ENCODE assay signal across 16 mouse cellular contexts in genomic region chr2:93119001-93119400, GRCm38 (mm10).
DNase-seq lines count a peak whose midpoint lies in the region; ATAC-seq lines count a peak whose summit lies in the region.
"Had no signal": no experiment of that assay in that cellular context is flagged by ENCODE, and none has a peak within 500 bp of the region (broad histone marks: within the 10 kb centered on the region; RNA-seq: fewer than 3 reads in every experiment).

No protein-coding gene starts in this region.

- peaks cover 34% of the 10 kb centered on the region for H3K4me1 ChIP-seq in midbrain, embryonic 10.5 days
- H3K4me1 ChIP-seq in midbrain, embryonic 14.5 days (ENCODE audit: control insufficient read depth, insufficient read depth, low read length), result peaks cover 13% of the 10 kb centered on the region; the same call in 1 of the 2 replicates
- no peaks in the 10 kb centered on the region; the same call in 1 of the 2 replicates for H3K4me1 ChIP-seq in forebrain, embryonic 14.5 days (ENCODE audit: control insufficient read depth, insufficient read depth, low read length)
- H3K4me1 ChIP-seq: heart, embryonic 12.5 days had no signal

- no peak overlapping the region for H3K9ac ChIP-seq in midbrain, embryonic 14.5 days (replicated peaks; ENCODE audit: low read length)
- H3K9ac ChIP-seq in forebrain, embryonic 14.5 days (ENCODE audit: low read length), result no peak overlapping the region
- H3K9ac ChIP-seq: heart, embryonic 12.5 days; hindbrain, embryonic 13.5 days; liver, embryonic 13.5 days had no signal

- 0 out of 2 replicates have a peak overlapping the region, but pooled peaks have one; percentile 2 for H3K27ac ChIP-seq in midbrain, embryonic 10.5 days (replicated peaks)
- no peak overlapping the region for H3K27ac ChIP-seq in midbrain, embryonic 14.5 days (replicated peaks; ENCODE audit: low read depth, low read length)
- no peak overlapping the region for H3K27ac ChIP-seq in forebrain, embryonic 14.5 days (ENCODE audit: low read depth, low read length)
- H3K27ac ChIP-seq: gastrocnemius, adult 2 months; hindbrain, embryonic 13.5 days; liver, embryonic 13.5 days had no signal

- H3K9me3 ChIP-seq in midbrain, embryonic 10.5 days (replicated peaks), result no peaks in the 10 kb centered on the region
- H3K9me3 ChIP-seq in midbrain, embryonic 14.5 days (ENCODE audit: control insufficient read depth, low read length), result no peaks in the 10 kb centered on the region
- H3K9me3 ChIP-seq in forebrain, embryonic 14.5 days (replicated peaks; ENCODE audit: control insufficient read depth, low read length), result no peaks in the 10 kb centered on the region
- H3K9me3 ChIP-seq: heart, embryonic 12.5 days; hindbrain, embryonic 13.5 days; liver, embryonic 13.5 days had no signal

- peak; percentile 8 for DNase-seq in CD4-positive, CD25-positive, alpha-beta regulatory T cell, adult 2 months (ENCODE audit: low read depth, low spot score)
- no peak for DNase-seq in midbrain, embryonic 10.5 days (ENCODE audit: low spot score)
- no peak for DNase-seq in midbrain, embryonic 14.5 days
- DNase-seq in forebrain, embryonic 14.5 days (ENCODE audit: low spot score), result peak; percentile 52
- DNase-seq in thymus, postnatal 25 days, result peak; percentile 74
- no peak for DNase-seq in spleen, adult 18-20 months
- DNase-seq in lung, postnatal 10 days, result no peak
- DNase-seq: adrenal gland, postnatal 14 days; gastrocnemius, adult 2 months; kidney, adult 8-10 months; liver, embryonic 13.5 days; lung, postnatal 36 days had no signal

- H3K27me3 ChIP-seq in midbrain, embryonic 10.5 days (ENCODE audit: low read depth, poor library complexity, severe bottlenecking), result no peaks in the 10 kb centered on the region
- no peaks in the 10 kb centered on the region for H3K27me3 ChIP-seq in midbrain, embryonic 14.5 days (ENCODE audit: control insufficient read depth, insufficient read depth, low read length)
- no peaks in the 10 kb centered on the region for H3K27me3 ChIP-seq in forebrain, embryonic 14.5 days (replicated peaks; ENCODE audit: control insufficient read depth, insufficient read depth, low read length)
- H3K27me3 ChIP-seq: heart, embryonic 12.5 days; hindbrain, embryonic 13.5 days; liver, embryonic 13.5 days had no signal

- no peak overlapping the region for H3K4me3 ChIP-seq in midbrain, embryonic 10.5 days
- H3K4me3 ChIP-seq in midbrain, embryonic 14.5 days (replicated peaks; ENCODE audit: low read depth, low read length), result no peak overlapping the region
- no peak overlapping the region for H3K4me3 ChIP-seq in forebrain, embryonic 14.5 days (ENCODE audit: low read depth, low read length)
- H3K4me3 ChIP-seq: gastrocnemius, adult 2 months; heart, embryonic 12.5 days; hindbrain, embryonic 13.5 days; liver, embryonic 13.5 days; myocyte had no signal

- no peak for ATAC-seq in CD4-positive, CD25-positive, alpha-beta regulatory T cell, adult 4 months
- no peak for ATAC-seq in midbrain, embryonic 14.5 days (ENCODE audit: low FRiP score, low TSS enrichment)
- ATAC-seq in forebrain, embryonic 14.5 days, result peak; percentile 57

- no peaks in the 10 kb centered on the region for H3K36me3 ChIP-seq in midbrain, embryonic 10.5 days
- H3K36me3 ChIP-seq in midbrain, embryonic 14.5 days (ENCODE audit: control insufficient read depth, insufficient read depth, low read length), result no peaks in the 10 kb centered on the region
- no peaks in the 10 kb centered on the region for H3K36me3 ChIP-seq in forebrain, embryonic 14.5 days (ENCODE audit: control insufficient read depth, insufficient read depth, low read length)
- H3K36me3 ChIP-seq: heart, embryonic 12.5 days; hindbrain, embryonic 13.5 days; liver, embryonic 13.5 days had no signal

- H3K4me2 ChIP-seq in midbrain, embryonic 14.5 days (ENCODE audit: low read length), result no peak overlapping the region
- H3K4me2 ChIP-seq in forebrain, embryonic 14.5 days (ENCODE audit: low read length), result no peak overlapping the region
- H3K4me2 ChIP-seq: heart, embryonic 12.5 days; hindbrain, embryonic 13.5 days; liver, embryonic 13.5 days had no signal

- WGBS in midbrain, embryonic 10.5 days, result 86% methylated on average over 8 of the region's 8 CpGs
- 58% methylated on average over 8 of the region's 8 CpGs for WGBS in midbrain, embryonic 14.5 days
- 47% methylated on average over 8 of the region's 8 CpGs for WGBS in forebrain, embryonic 14.5 days

Comparison
In these comparisons a context has a peak if more than half of its experiments do, and no peak if none do; other contexts are left out.
1. DNase-seq: peak in CD4-positive, CD25-positive, alpha-beta regulatory T cell, adult 2 months (single experiment), forebrain, embryonic 14.5 days (single experiment) and thymus, postnatal 25 days (single experiment); none in midbrain, embryonic 10.5 days (single experiment), midbrain, embryonic 14.5 days (single experiment), spleen, adult 18-20 months (0 of 2) and lung, postnatal 10 days (single experiment).